Comparison of ENCODE assay signal across 22 mouse cellular contexts in the genomic region with DNA sequence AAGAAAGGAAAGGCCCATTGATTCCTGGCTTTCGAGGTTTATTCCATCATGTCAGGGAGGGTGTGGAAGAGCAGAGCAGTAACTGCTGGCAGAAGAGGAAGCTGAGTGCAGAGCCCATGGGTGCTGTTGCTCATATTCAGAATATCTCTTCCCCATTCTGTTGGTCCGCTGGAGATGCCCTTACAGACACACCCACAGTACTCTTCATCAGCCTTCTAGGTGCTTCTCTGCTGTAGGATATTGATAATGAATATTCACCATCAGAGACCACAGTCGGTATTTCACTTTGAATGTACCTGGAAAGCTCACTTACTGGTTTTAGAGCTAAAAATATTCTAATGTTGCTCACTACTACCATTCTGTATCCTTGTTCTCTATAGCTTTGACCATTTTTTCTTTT.
A peak's percentile ranks its signal among the peaks of the same experiment; 100 is the strongest.
DNase-seq lines count a peak whose midpoint lies in the region; ATAC-seq and TF ChIP-seq lines count a peak whose summit lies in the region.
"Had no signal": no experiment of that assay in that cellular context is flagged by ENCODE, and none has a peak within 500 bp of the region (broad histone marks: within the 10 kb centered on the region; RNA-seq: fewer than 3 reads in every experiment).

No protein-coding gene starts in this region.

- H3K27ac ChIP-seq in CH12.LX (ENCODE audit: insufficient read depth, low read depth) (no peak overlapping the region), MEL (ENCODE audit: control insufficient read depth, low read depth, low read length) (no peak overlapping the region)
- H3K27ac ChIP-seq: embryonic facial prominence, embryonic 13.5 days; embryonic facial prominence, embryonic 15.5 days; forebrain, embryonic 10.5 days; forebrain, embryonic 12.5 days had no signal

- H3K4me3 ChIP-seq in CH12.LX (replicated peaks in 1 of 3; ENCODE audit: low read depth in 2 of 3, low read length in 2 of 3, poor library complexity in 1 of 3) (no peak overlapping the region), MEL (ENCODE audit: control insufficient read depth in 1 of 2, insufficient read depth in 1 of 2, low read depth in 2 of 2, low read length in 2 of 2) (no peak overlapping the region)
- H3K4me3 ChIP-seq: embryonic facial prominence, embryonic 13.5 days; embryonic facial prominence, embryonic 15.5 days; erythroblast, embryonic 14.5 days; forebrain, embryonic 10.5 days; forebrain, embryonic 12.5 days had no signal

- peak; percentile 82 for DNase-seq in CH12.LX (ENCODE audit: extremely low read depth)
- peak; percentile 28 for DNase-seq in MEL (ENCODE audit: low read depth, low spot score)
- no peak for DNase-seq in spleen, postnatal 14 days (ENCODE audit: low spot score in 2 of 2)
- DNase-seq in heart, adult 18-20 months = no peak
- DNase-seq: adrenal gland, adult 2 months; adrenal gland, postnatal 10 days; adrenal gland, postnatal 25 days; cerebellum, adult 11 months; cerebellum, adult 18-20 months; cerebellum, adult 8-10 months; cerebellum, adult 9-11 months; cerebellum, postnatal 14 days; cerebellum, postnatal 36 days; embryo, embryonic 11 days had no signal

- H3K9me3 ChIP-seq in CH12.LX (replicated peaks; ENCODE audit: low read length) = no peaks in the 10 kb centered on the region
- no peaks in the 10 kb centered on the region for H3K9me3 ChIP-seq in MEL (replicated peaks; ENCODE audit: insufficient read depth, low read length)
- H3K9me3 ChIP-seq: embryonic facial prominence, embryonic 13.5 days; embryonic facial prominence, embryonic 15.5 days; forebrain, embryonic 10.5 days; forebrain, embryonic 12.5 days had no signal

- TF ChIP-seq POLR2A in CH12.LX (IDR thresholded peaks at IDR 0.05; ENCODE audit: low read depth, low read length) (no peak), MEL (IDR thresholded peaks at IDR 0.05; ENCODE audit: control insufficient read depth in 1 of 2, insufficient read depth in 1 of 2, low read depth in 1 of 2, low read length in 2 of 2, poor library complexity in 1 of 2) (no peak)

- H3K27me3 ChIP-seq in CH12.LX (replicated peaks) = no peaks in the 10 kb centered on the region
- H3K27me3 ChIP-seq in MEL (ENCODE audit: control insufficient read depth in 1 of 2, insufficient read depth in 2 of 2, low read length in 2 of 2) = peaks cover 0 to 2% of the 10 kb centered on the region in 2 experiments; a peak in 2 of 4 replicates
- H3K27me3 ChIP-seq: embryonic facial prominence, embryonic 13.5 days; embryonic facial prominence, embryonic 15.5 days; forebrain, embryonic 12.5 days had no signal

- TF ChIP-seq RAD21 in CH12.LX (IDR thresholded peaks at IDR 0.05; ENCODE audit: low read depth, low read length) = no peak
- no peak for TF ChIP-seq RAD21 in MEL (IDR thresholded peaks at IDR 0.05; ENCODE audit: low read depth, low read length)

- TF ChIP-seq EP300 in CH12.LX (IDR thresholded peaks at IDR 0.05; ENCODE audit: low read length) (peak; percentile 77), MEL (IDR thresholded peaks at IDR 0.05; ENCODE audit: low read depth in 1 of 2, low read length in 2 of 2) (no peak)

- H3K9ac ChIP-seq in CH12.LX (ENCODE audit: insufficient read depth, low read depth) (no peak overlapping the region), MEL (ENCODE audit: control insufficient read depth, low read depth, low read length, poor library complexity, severe bottlenecking) (no peak overlapping the region)
- H3K9ac ChIP-seq: embryonic facial prominence, embryonic 13.5 days; embryonic facial prominence, embryonic 15.5 days; forebrain, embryonic 12.5 days had no signal

- ATAC-seq in megakaryocyte progenitor cell, adult 5-6 weeks (replicated peaks; ENCODE audit: poor library complexity) = 0 out of 2 replicates have a peak, but pooled peaks have one; percentile 29
- ATAC-seq: forebrain, embryonic 14.5 days; forebrain, embryonic 16.5 days had no signal

- H3K79me2 ChIP-seq in CH12.LX (replicated peaks; ENCODE audit: control insufficient read depth, extremely low read depth, insufficient read depth, poor library complexity, severe bottlenecking) (no peaks in the 10 kb centered on the region), MEL (ENCODE audit: control insufficient read depth, insufficient read depth, low read length, poor library complexity) (no peaks in the 10 kb centered on the region)

- TF ChIP-seq CTCF in CH12.LX (conservative IDR thresholded peaks at IDR 0.05 in 1 of 2, IDR thresholded peaks at IDR 0.05 in 1 of 2; ENCODE audit: low read depth in 2 of 2, low read length in 2 of 2) = no peak
- no peak for TF ChIP-seq CTCF in MEL (IDR thresholded peaks at IDR 0.05 in 2 of 3, conservative IDR thresholded peaks at IDR 0.05 in 1 of 3; ENCODE audit: control insufficient read depth in 1 of 3, insufficient read depth in 1 of 3, low read depth in 2 of 3, low read length in 3 of 3, poor library complexity in 1 of 3, severe bottlenecking in 1 of 3)

- H3K36me3 ChIP-seq in CH12.LX (replicated peaks in 1 of 2; ENCODE audit: control insufficient read depth in 1 of 2, insufficient read depth in 1 of 2, low read length in 1 of 2) = no peaks in the 10 kb centered on the region
- H3K36me3 ChIP-seq in MEL (ENCODE audit: control insufficient read depth in 1 of 2, insufficient read depth in 2 of 2, low read length in 2 of 2) = no peaks in the 10 kb centered on the region
- H3K36me3 ChIP-seq: embryonic facial prominence, embryonic 13.5 days; embryonic facial prominence, embryonic 15.5 days; forebrain, embryonic 10.5 days; forebrain, embryonic 12.5 days had no signal

- dilution Hi-C loops in CH12.LX (cut with MboI; ENCODE audit: extremely low pct_ligation_motif_present, extremely low pct_unique_long_range_greater_than_20kb, low sequenced_read_pairs) = no loop called here

- H3K4me2 ChIP-seq in CH12.LX (ENCODE audit: insufficient read depth, low read depth, poor library complexity, severe bottlenecking) = peak overlapping the region; percentile 38
- H3K4me2 ChIP-seq: embryonic facial prominence, embryonic 13.5 days; embryonic facial prominence, embryonic 15.5 days; forebrain, embryonic 12.5 days had no signal

- H3K4me1 ChIP-seq in CH12.LX (ENCODE audit: control insufficient read depth in 1 of 2, insufficient read depth in 2 of 2) (peaks cover 0 to 9% of the 10 kb centered on the region in 2 experiments; a peak in 2 of 4 replicates), MEL (ENCODE audit: control insufficient read depth in 1 of 2, insufficient read depth in 2 of 2, low read length in 2 of 2) (no peaks in the 10 kb centered on the region)
- H3K4me1 ChIP-seq: embryonic facial prominence, embryonic 15.5 days; forebrain, embryonic 10.5 days; forebrain, embryonic 12.5 days had no signal

- in situ Hi-C loops in CH12.LX (cut with MboI; ENCODE audit: low pct_ligation_motif_present, low pct_unique_long_range_greater_than_20kb, low sequenced_read_pairs) = no loop called here

TF ChIP-seq in CH12.LX, 34 proteins besides CTCF, POLR2A, EP300 and RAD21 (continues in another document):
- TF ChIP-seq ZKSCAN1 (IDR thresholded peaks at IDR 0.05; ENCODE audit: borderline replicate concordance, low read depth, low read length) (no peak), TCF12 (IDR thresholded peaks at IDR 0.05; ENCODE audit: low read depth, low read length) (no peak), MAFK (IDR thresholded peaks at IDR 0.05; ENCODE audit: insufficient replicate concordance, low read length) (0 out of 2 replicates have a peak, but pooled peaks have one; percentile 13), ELF1 (IDR thresholded peaks at IDR 0.05; ENCODE audit: low read depth, low read length) (0 out of 2 replicates have a peak, but pooled peaks have one; percentile 29), IRF4 (IDR thresholded peaks at IDR 0.05; ENCODE audit: low read depth, low read length) (peak; percentile 85), CHD1 (IDR thresholded peaks at IDR 0.05; ENCODE audit: low read depth, low read length) (no peak), MEF2A (IDR thresholded peaks at IDR 0.05; ENCODE audit: borderline replicate concordance, low read depth, low read length) (peak; percentile 65), CHD2 (IDR thresholded peaks at IDR 0.05; ENCODE audit: low read length) (no peak), JUN (IDR thresholded peaks at IDR 0.05; ENCODE audit: insufficient read depth, low read depth, low read length) (peak; percentile 50), TBP (conservative IDR thresholded peaks at IDR 0.05; ENCODE audit: low read depth, low read length) (no peak), ETS1 (conservative IDR thresholded peaks at IDR 0.05; ENCODE audit: low read depth, low read length) (peak; percentile 48), BHLHE40 (IDR thresholded peaks at IDR 0.05; ENCODE audit: low read depth, low read length) (0 out of 2 replicates have a peak, but pooled peaks have one; percentile 33), ZNF384 (IDR thresholded peaks at IDR 0.05; ENCODE audit: low read depth, low read length) (0 out of 2 replicates have a peak, but pooled peaks have one; percentile 6), JUND (conservative IDR thresholded peaks at IDR 0.05; ENCODE audit: low read depth, low read length) (peak; percentile 75)

TF ChIP-seq in MEL, 35 proteins besides CTCF, POLR2A, EP300 and RAD21:
- no peak for TF ChIP-seq SIN3A (IDR thresholded peaks at IDR 0.05; ENCODE audit: low read length)
- TF ChIP-seq MXI1 (IDR thresholded peaks at IDR 0.05; ENCODE audit: low read depth, low read length) = no peak
- TF ChIP-seq TCF12 (IDR thresholded peaks at IDR 0.05; ENCODE audit: low read depth, low read length) = no peak
- no peak for TF ChIP-seq NELFE (IDR thresholded peaks at IDR 0.05; ENCODE audit: low read depth, low read length)
- no peak for TF ChIP-seq JUND (IDR thresholded peaks at IDR 0.05; ENCODE audit: low read depth, low read length)

Comparison
In these comparisons a context has a peak if more than half of its experiments do, and no peak if none do; other contexts are left out.
1. DNase-seq: peak in CH12.LX (single experiment) and MEL (single experiment); none in spleen, postnatal 14 days (0 of 2) and heart, adult 18-20 months (0 of 2).